Mouse (Mus musculus) Patski (cell line): ENCODE data around the gene Acin1. TPM values are rescaled to one million over a fixed set of nuclear protein-coding genes. Genes with fewer than 3 reads are reported as not detected.

ENCODE experiments used
- ATAC-seq: fragments of 100-300 bp; one replicate; pipeline ENCODE4 v1.8.0; 2021
- CTCF ChIA-PET: fragments of 350-600 bp; sonication (Branson Sonifier 250); formaldehyde crosslinking; loops from one replicate; lab custom pipeline; 2022; ENCODE audit warnings: inconsistent platforms; lab: Charles Lee
- POLR2A ChIA-PET: fragments of 350-600 bp; sonication (Branson Sonifier 250); formaldehyde crosslinking; loops from one replicate; lab custom pipeline; 2022; ENCODE audit warnings: antibody characterized with exemption, inconsistent platforms; lab: Charles Lee
- DNase-seq: peaks from one replicate; pipeline ENCODE4 v3.0.0-alpha.2; 2011; ENCODE audit warnings: low read depth, low spot score
- H3K27me3 ChIP-seq: fragments of 371-371 bp; one replicate; pipeline ENCODE4 v1.5.1; 2021
- CTCF ChIP-seq: fragments of 100-300 bp; IDR thresholded peaks from one replicate; pipeline ENCODE4 v1.5.1; 2021
- in situ Hi-C: fragments of 300-500 bp; cut with MboI; formaldehyde crosslinking; loops from 3 replicates; pipeline ENCODE4 v1.11.1; 2018; ENCODE audit warnings: low pct_unique_long_range_greater_than_20kb, mixed read lengths
- polyA plus RNA-seq: library from polyadenylated mRNA; unstranded; gene quantifications from one replicate; pipeline ENCODE4 v1.2.3, GENCODE M21; 2021

Gene Acin1
- 215 TPM for polyA plus RNA-seq

GRCm38 (mm10) chr14:54686522-54687143 lies at the start of gene Acin1:
TSS of gene Acin1 (minus strand) at chr14:54686931.
- no peak for TF ChIP-seq CTCF
- ATAC-seq: peak; percentile 94
- in situ Hi-C loops: no loop called here
- ChIA-PET POLR2A (interaction anchor here (0.6 to 1.2 kb wide), 3 partner anchors 26 to 331 kb away, joined by 3 read pairs; partner anchors contain the start of gene Cdh24), CTCF (interaction anchor here (0.8 to 2.0 kb wide), 5 partner anchors 17 to 117 kb away, joined by 3 to 10 read pairs (median 7); no protein-coding TSS in a partner anchor)
- no peaks in the 10 kb centered on the region for H3K27me3 ChIP-seq
- DNase-seq: peak; percentile 99

- in situ Hi-C loops: no loop called here
- peaks cover 4% of the 10 kb centered on the region for H3K27me3 ChIP-seq
- ATAC-seq (no peak), DNase-seq (no peak)
- no peak for TF ChIP-seq CTCF
- CTCF ChIA-PET: no interaction called here
- POLR2A ChIA-PET: no interaction called here
These were observed 48.5 kb upstream of the Acin1 start for GRCm38 (mm10) chr14:54735221-54735620.

GRCm38 (mm10) chr14:54734004-54734403 lies 47.3 kb upstream of the Acin1 start:
- DNase-seq: no peak
- H3K27me3 ChIP-seq: peaks cover 8% of the 10 kb centered on the region
- CTCF ChIA-PET: no interaction called here

GRCm38 (mm10) chr14:54732206-54732605 lies 45.5 kb upstream of the Acin1 start:
- in situ Hi-C loops: no loop called here

More at GRCm38 (mm10) chr14:54734004-54734403, 47.3 kb upstream of the Acin1 start:
- ATAC-seq: no peak
- TF ChIP-seq CTCF: no peak
- POLR2A ChIA-PET: interaction anchor here (0.6 kb wide), 1 partner anchor 67 kb away, joined by 3 read pairs; no protein-coding TSS in a partner anchor
- in situ Hi-C loops: no loop called here

GRCm38 (mm10) chr14:54730305-54730704 lies 43.6 kb upstream of the Acin1 start:
- ATAC-seq (no peak), DNase-seq (no peak)
- in situ Hi-C loops: no loop called here
- H3K27me3 ChIP-seq: peaks cover 8% of the 10 kb centered on the region
- POLR2A ChIA-PET: no interaction called here
- CTCF ChIA-PET: no interaction called here
- no peak for TF ChIP-seq CTCF

More at GRCm38 (mm10) chr14:54732206-54732605, 45.5 kb upstream of the Acin1 start:
- POLR2A ChIA-PET: no interaction called here
- ATAC-seq (no peak), DNase-seq (no peak)
- TF ChIP-seq CTCF: no peak
- CTCF ChIA-PET: no interaction called here
- H3K27me3 ChIP-seq: peaks cover 8% of the 10 kb centered on the region

GRCm38 (mm10) chr14:54728823-54729653 lies 42.3 kb upstream of the Acin1 start:
- no peak for DNase-seq
- H3K27me3 ChIP-seq: peaks cover 10% of the 10 kb centered on the region
- TF ChIP-seq CTCF: no peak
- CTCF ChIA-PET: no interaction called here
- ATAC-seq: no peak
- POLR2A ChIA-PET: no interaction called here
- in situ Hi-C loops: no loop called here

- DNase-seq (no peak), ATAC-seq (no peak)
- H3K27me3 ChIP-seq: peaks cover 11% of the 10 kb centered on the region
- CTCF ChIA-PET: no interaction called here
- POLR2A ChIA-PET: no interaction called here
- no peak for TF ChIP-seq CTCF
- in situ Hi-C loops: no loop called here
These were observed 40.8 kb upstream of the Acin1 start for GRCm38 (mm10) chr14:54727565-54727964.

GRCm38 (mm10) chr14:54724049-54724448 lies 37.3 kb upstream of the Acin1 start:
- POLR2A ChIA-PET: no interaction called here
- CTCF ChIA-PET: interaction anchor here (0.9 to 1.6 kb wide), 2 partner anchors 9 to 120 kb away, joined by 3 to 4 read pairs; no protein-coding TSS in a partner anchor
- H3K27me3 ChIP-seq: peaks cover 3% of the 10 kb centered on the region
- no peak for TF ChIP-seq CTCF
- no peak for DNase-seq
- ATAC-seq: no peak
- in situ Hi-C loops: no loop called here

GRCm38 (mm10) chr14:54721711-54722110 lies 35.0 kb upstream of the Acin1 start:
- DNase-seq (no peak), ATAC-seq (no peak)
- POLR2A ChIA-PET: no interaction called here
- no peak for TF ChIP-seq CTCF
- peaks cover 3% of the 10 kb centered on the region for H3K27me3 ChIP-seq
- in situ Hi-C loops: no loop called here
- CTCF ChIA-PET: no interaction called here

- TF ChIP-seq CTCF: no peak
- ChIA-PET CTCF (no interaction called here), POLR2A (no interaction called here)
- no peak for DNase-seq
- H3K27me3 ChIP-seq: peaks cover 3% of the 10 kb centered on the region
- ATAC-seq: no peak
- in situ Hi-C loops: no loop called here
These were observed 34.1 kb upstream of the Acin1 start for GRCm38 (mm10) chr14:54720654-54721350.
